Mouse (Mus musculus) ES-Bruce4 (cell line): ENCODE results near the gene Gm20431.

Source experiments
- CTCF ChIP-seq: IDR thresholded peaks from one replicate; pipeline ENCODE4 v1.8.1; 2011; ENCODE audit warnings: low read depth, low read length
- POLR2A ChIP-seq: IDR thresholded peaks from one replicate; pipeline ENCODE4 v1.8.1; 2011; ENCODE audit warnings: low read length; ENCODE audit not compliant: insufficient read depth

- TF ChIP-seq CTCF, result peak; percentile 85
- TF ChIP-seq POLR2A, result no peak
These were observed 14.0 kb upstream of the Gm20431 start for GRCm38 (mm10) chr2:167675120-167675909.
